Mouse (Mus musculus) forebrain, embryonic 14.5 days (tissue): Measurements from ENCODE around the gene Cchcr1. TPM values are rescaled to one million over a fixed set of nuclear protein-coding genes. Genes with fewer than 3 reads are reported as not detected.

Source experiments
- ATAC-seq: fragments of 200-750 bp; cut with Nextera tagmentation; 2 replicates; pipeline ENCODE4 v1.8.0; 2017; ENCODE audit warnings: mild to moderate bottlenecking, moderate library complexity
- DNase-seq: peaks from one replicate; pipeline ENCODE4 v3.0.0-alpha.2; 2015; ENCODE audit warnings: low spot score
- H3K27ac ChIP-seq: fragments of 300-500 bp; sonication (generic); 2 replicates; pipeline ENCODE4 v1.5.1; 2014; ENCODE audit warnings: low read depth, mild to moderate bottlenecking, control low read depth, low read length, moderate library complexity
- H3K27me3 ChIP-seq: fragments of 300-500 bp; sonication (generic); replicated peaks from 2 replicates; pipeline ENCODE4 v1.6.1; 2014; ENCODE audit warnings: low read length, control low read depth, mixed read lengths; ENCODE audit not compliant: control insufficient read depth, insufficient read depth
- H3K36me3 ChIP-seq: fragments of 300-500 bp; sonication (generic); 2 replicates; pipeline ENCODE4 v1.6.1; 2014; ENCODE audit warnings: low read length, control low read depth; ENCODE audit not compliant: control insufficient read depth, insufficient read depth
- H3K4me1 ChIP-seq: fragments of 300-500 bp; sonication (generic); 2 replicates; pipeline ENCODE4 v1.6.1; 2014; ENCODE audit warnings: antibody characterized with exemption, low read length, control low read depth; ENCODE audit not compliant: control insufficient read depth, insufficient read depth
- H3K4me2 ChIP-seq: fragments of 300-500 bp; sonication (generic); 2 replicates; pipeline ENCODE4 v1.6.1; 2014; ENCODE audit warnings: mild to moderate bottlenecking, control low read depth, low read length
- H3K4me3 ChIP-seq: fragments of 300-500 bp; sonication (generic); 2 replicates; pipeline ENCODE4 v1.5.1; 2014; ENCODE audit warnings: low read depth, low read length, control low read depth
- H3K9ac ChIP-seq: fragments of 300-500 bp; sonication (generic); 2 replicates; pipeline ENCODE4 v1.6.1; 2014; ENCODE audit warnings: mild to moderate bottlenecking, low read length, control low read depth, moderate library complexity
- H3K9me3 ChIP-seq: fragments of 300-500 bp; sonication (generic); replicated peaks from 2 replicates; pipeline ENCODE4 v1.6.1; 2016; ENCODE audit warnings: low read length, control low read depth, mixed read lengths; ENCODE audit not compliant: control insufficient read depth
- WGBS: fragments of 180-500 bp; shearing (Covaris S2); extraction: QIAGEN DNeasy Blood & Tissue Kit; methylation state at CpG from one replicate; pipeline ENCODE4 v1.1.7; 2014; 5-methylcytosine and 5-hydroxymethylcytosine counted together
- polyA plus RNA-seq: library from polyadenylated mRNA; unstranded; fragments of >200 nt; fragmentation: Nextera tagmentation; extraction: Ambion mirVana; gene quantifications from 2 replicates; pipeline ENCODE4 v1.2.1, GENCODE M21; 2014

The Cchcr1 gene
- polyA plus RNA-seq, 1 experiment from 2014 or later, result 4.7 TPM

GRCm38 (mm10) chr17:35556186-35556765 lies 39.4 kb downstream of the Cchcr1 start:
- no peaks in the 10 kb centered on the region for H3K4me1 ChIP-seq
- H3K4me3 ChIP-seq, result no peak overlapping the region
- no peaks in the 10 kb centered on the region for H3K27me3 ChIP-seq
- no peaks in the 10 kb centered on the region for H3K9me3 ChIP-seq
- H3K27ac ChIP-seq, result no peak overlapping the region
- no peak overlapping the region for H3K9ac ChIP-seq
- no peak for ATAC-seq
- no peak for DNase-seq
- H3K36me3 ChIP-seq, result no peaks in the 10 kb centered on the region
- no peak overlapping the region for H3K4me2 ChIP-seq
- 91% methylated on average over 13 of the region's 13 CpGs for WGBS

DNA sequence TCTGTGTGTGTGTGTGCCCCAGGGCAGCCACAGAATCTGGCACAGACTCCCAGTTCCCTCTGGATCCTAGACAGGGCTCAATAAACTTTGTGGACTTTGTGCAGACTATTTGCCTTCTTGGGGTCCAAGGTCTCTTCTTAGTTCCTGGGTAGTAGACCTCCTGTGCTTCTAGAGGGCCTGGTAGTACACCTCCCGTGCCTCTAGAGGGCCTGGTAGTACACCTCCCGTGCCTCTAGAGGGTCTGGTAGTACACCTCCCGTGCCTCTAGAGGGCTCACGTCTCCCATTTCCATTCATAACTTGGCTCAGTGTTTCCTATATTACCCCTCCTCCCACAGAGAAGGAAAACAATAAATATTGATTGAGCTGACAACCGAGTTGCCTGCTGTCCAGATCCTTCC lies 39.9 kb downstream of the Cchcr1 start:
- Histone ChIP-seq H3K4me3 (no peak overlapping the region), H3K9me3 (no peaks in the 10 kb centered on the region), H3K27me3 (no peaks in the 10 kb centered on the region), H3K4me2 (no peak overlapping the region), H3K4me1 (no peaks in the 10 kb centered on the region), H3K36me3 (no peaks in the 10 kb centered on the region), H3K9ac (no peak overlapping the region), H3K27ac (no peak overlapping the region)
- ATAC-seq (no peak), DNase-seq (peak; percentile 59)
- WGBS, result 30% methylated on average over 5 of the region's 5 CpGs

DNA sequence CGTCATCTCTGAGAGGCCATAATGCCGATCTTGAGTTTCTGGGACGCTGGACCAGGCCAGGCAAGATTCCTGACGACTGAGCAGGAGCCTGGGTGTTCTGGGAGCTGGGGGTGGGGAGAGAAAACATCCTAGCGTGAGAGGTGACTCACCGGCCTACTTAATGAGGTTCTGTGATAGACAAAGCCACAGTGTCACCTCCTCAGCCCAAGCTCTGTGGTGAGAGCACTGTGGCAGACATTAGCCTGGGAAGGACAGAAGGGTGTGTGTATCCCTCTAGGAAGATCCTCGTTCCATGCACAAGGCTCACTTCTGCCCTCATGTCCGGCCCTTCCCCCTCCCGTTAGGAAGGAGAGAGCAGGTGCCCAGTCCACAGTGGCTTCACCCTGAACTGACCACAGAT lies 40.5 kb downstream of the Cchcr1 start:
- Histone ChIP-seq H3K9me3 (no peaks in the 10 kb centered on the region), H3K9ac (no peak overlapping the region), H3K27me3 (no peaks in the 10 kb centered on the region), H3K27ac (no peak overlapping the region), H3K4me1 (no peaks in the 10 kb centered on the region), H3K4me3 (no peak overlapping the region), H3K4me2 (no peak overlapping the region), H3K36me3 (no peaks in the 10 kb centered on the region)
- WGBS, result 78% methylated on average over 9 of the region's 9 CpGs
- DNase-seq (no peak), ATAC-seq (no peak)

DNA sequence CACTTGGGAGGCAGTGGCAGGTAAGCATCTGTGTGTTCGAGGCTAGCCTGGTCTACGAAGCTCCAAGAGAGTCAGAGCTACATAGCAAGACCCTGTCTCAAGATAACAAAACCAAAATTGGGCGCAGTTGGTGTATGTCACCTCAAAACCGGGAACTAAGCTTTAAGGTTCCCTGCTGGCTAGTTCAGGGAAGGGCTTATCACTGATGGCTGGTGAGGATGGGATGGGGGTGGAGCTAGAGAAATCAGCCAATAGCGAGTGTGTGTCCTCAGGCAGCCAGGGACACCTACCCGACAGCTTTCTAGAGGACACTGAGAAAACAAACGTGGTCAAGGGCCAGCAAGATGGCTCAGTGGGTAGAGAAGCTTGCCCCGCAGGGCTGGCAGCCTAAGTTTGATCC lies 41.3 kb downstream of the Cchcr1 start:
- Histone ChIP-seq H3K9ac (no peak overlapping the region), H3K27ac (no peak overlapping the region), H3K4me2 (no peak overlapping the region), H3K4me3 (no peak overlapping the region), H3K9me3 (no peaks in the 10 kb centered on the region), H3K4me1 (no peaks in the 10 kb centered on the region), H3K27me3 (no peaks in the 10 kb centered on the region), H3K36me3 (no peaks in the 10 kb centered on the region)
- DNase-seq (no peak), ATAC-seq (no peak)
- 56% methylated on average over 8 of the region's 8 CpGs for WGBS

GRCm38 (mm10) chr17:35567150-35567549 lies 50.2 kb downstream of the Cchcr1 start, which contains the start of gene 2300002M23Rik:
2300002M23Rik (plus strand) TSS chr17:35567450.
- peaks cover 4% of the 10 kb centered on the region; the same call in 1 of the 2 replicates for H3K27me3 ChIP-seq
- no peaks in the 10 kb centered on the region for H3K9me3 ChIP-seq
- H3K4me1 ChIP-seq, result peaks cover 4% of the 10 kb centered on the region; the same call in 1 of the 2 replicates
- no peak within 1 kb of the TSS for H3K4me2 ChIP-seq
- H3K36me3 ChIP-seq, result no peaks in the 10 kb centered on the region
- H3K4me3 ChIP-seq, result no peak within 1 kb of the TSS
- 61% methylated on average over 3 of the region's 3 CpGs for WGBS
- no peak within 1 kb of the TSS for H3K27ac ChIP-seq
- no peak for DNase-seq
- ATAC-seq, result no peak
- H3K9ac ChIP-seq, result no peak within 1 kb of the TSS

DNA sequence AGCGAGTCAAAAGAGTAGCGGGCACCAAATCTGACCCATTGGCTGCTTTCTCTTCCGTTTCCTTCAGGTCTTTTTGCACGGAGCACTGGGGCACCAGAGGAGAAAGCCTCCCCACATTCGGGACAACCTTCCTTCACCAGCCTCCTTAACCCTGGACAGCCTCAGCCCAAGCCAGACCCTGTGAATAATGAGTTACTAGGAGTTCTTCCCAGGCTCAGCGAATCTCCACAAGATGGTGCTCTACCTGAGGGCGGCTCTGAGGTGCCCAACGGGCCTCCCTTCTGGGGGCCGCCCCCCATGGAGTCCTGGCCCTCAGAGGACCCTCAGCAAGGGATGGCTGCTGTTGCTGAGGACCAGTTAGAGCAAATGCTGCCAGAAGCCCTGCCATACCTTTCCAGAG lies 50.9 kb downstream of the Cchcr1 start:
- H3K4me3 ChIP-seq, result no peak overlapping the region
- H3K9me3 ChIP-seq, result no peaks in the 10 kb centered on the region
- no peak overlapping the region for H3K9ac ChIP-seq
- no peak overlapping the region for H3K4me2 ChIP-seq
- peaks cover 4% of the 10 kb centered on the region; the same call in 1 of the 2 replicates for H3K4me1 ChIP-seq
- no peaks in the 10 kb centered on the region for H3K36me3 ChIP-seq
- 26% methylated on average over 9 of the region's 9 CpGs for WGBS
- H3K27me3 ChIP-seq, result peaks cover 4% of the 10 kb centered on the region; the same call in 1 of the 2 replicates
- H3K27ac ChIP-seq, result no peak overlapping the region
- DNase-seq (no peak), ATAC-seq (no peak)

DNA sequence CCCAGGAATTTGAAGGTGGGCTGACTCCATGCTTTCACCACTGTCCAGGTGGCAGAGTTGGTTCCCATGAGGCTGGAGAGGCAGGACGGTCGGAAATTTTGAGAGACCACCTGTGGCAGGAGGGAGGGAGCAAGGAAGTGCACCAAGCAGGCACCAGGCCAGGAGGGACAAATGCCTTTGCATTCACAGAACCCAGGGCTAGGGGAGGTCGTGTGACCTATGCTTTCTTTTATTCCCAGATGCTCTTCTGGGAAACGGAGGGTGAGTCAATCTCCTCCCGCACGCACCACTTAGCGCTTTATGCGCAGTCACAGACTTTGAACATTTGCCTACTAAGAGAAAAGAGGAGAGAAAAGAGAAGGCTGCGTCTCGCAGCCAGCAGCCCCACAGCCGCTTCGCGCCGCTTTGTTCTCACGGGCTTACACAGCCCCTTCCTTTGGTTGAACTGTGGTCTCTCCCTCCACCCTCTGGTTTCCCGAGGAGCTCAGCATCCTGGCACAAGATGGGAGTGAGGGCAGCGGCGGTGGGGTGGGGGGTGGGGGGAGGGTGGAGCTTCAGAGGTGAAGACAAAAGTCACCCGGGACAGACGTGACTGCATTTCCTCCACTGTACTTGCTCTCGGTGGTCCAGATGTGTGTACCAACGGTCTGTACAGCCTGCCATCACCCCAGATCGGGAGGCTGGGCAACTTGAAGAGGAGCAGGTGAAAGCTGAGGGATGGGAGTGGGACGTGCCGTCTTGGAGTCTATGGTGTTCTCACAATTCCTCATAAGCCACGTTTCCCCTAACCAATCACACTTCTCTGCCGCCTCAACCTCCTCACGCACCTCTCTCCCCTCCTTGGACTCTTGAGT lies 52.4 kb downstream of the Cchcr1 start:
- Histone ChIP-seq H3K9me3 (no peaks in the 10 kb centered on the region), H3K4me1 (peaks cover 4% of the 10 kb centered on the region; the same call in 1 of the 2 replicates), H3K4me2 (peak overlapping the region; percentile 56), H3K27me3 (peaks cover 4% of the 10 kb centered on the region; the same call in 1 of the 2 replicates), H3K27ac (no peak overlapping the region), H3K36me3 (no peaks in the 10 kb centered on the region), H3K4me3 (peak overlapping the region; percentile 8), H3K9ac (peak overlapping the region; percentile 22)
- DNase-seq (peak; percentile 56), ATAC-seq (peak; percentile 57; the same call in 1 of the 2 replicates)
- 2% methylated on average over 28 of the region's 28 CpGs for WGBS

DNA sequence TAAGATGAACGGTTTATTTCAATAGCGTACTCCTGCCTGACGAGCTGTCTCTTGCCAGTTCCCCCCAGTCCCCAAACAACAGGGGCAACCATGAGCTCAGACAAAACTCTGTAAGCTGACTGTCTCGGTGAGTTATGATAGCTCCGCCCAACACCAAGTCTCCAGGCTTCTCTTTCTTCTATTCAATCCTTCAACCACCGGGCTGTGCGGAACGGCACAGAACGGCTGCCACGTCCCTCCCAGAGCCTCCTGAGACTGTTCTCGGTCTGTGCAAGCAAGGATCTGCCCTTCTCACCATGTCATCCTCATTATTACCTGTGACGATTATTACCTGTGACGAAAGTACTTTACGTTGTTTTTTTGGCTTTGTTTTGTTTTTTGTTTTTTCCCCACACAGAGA lies 53.9 kb downstream of the Cchcr1 start:
- 75% methylated on average over 14 of the region's 14 CpGs for WGBS
- Histone ChIP-seq H3K4me1 (peaks cover 4% of the 10 kb centered on the region; the same call in 1 of the 2 replicates), H3K27ac (no peak overlapping the region), H3K9ac (no peak overlapping the region), H3K4me3 (no peak overlapping the region), H3K9me3 (no peaks in the 10 kb centered on the region), H3K36me3 (no peaks in the 10 kb centered on the region), H3K27me3 (peaks cover 4% of the 10 kb centered on the region; the same call in 1 of the 2 replicates), H3K4me2 (no peak overlapping the region)
- ATAC-seq (no peak), DNase-seq (no peak)

GRCm38 (mm10) chr17:35571477-35571876 lies 54.6 kb downstream of the Cchcr1 start:
- ATAC-seq (no peak), DNase-seq (no peak)
- H3K4me3 ChIP-seq, result no peak overlapping the region
- no peaks in the 10 kb centered on the region for H3K9me3 ChIP-seq
- H3K4me1 ChIP-seq, result peaks cover 4% of the 10 kb centered on the region; the same call in 1 of the 2 replicates
- no peak overlapping the region for H3K4me2 ChIP-seq
- peaks cover 4% of the 10 kb centered on the region; the same call in 1 of the 2 replicates for H3K27me3 ChIP-seq
- no peak overlapping the region for H3K9ac ChIP-seq
- H3K27ac ChIP-seq, result no peak overlapping the region
- no peaks in the 10 kb centered on the region for H3K36me3 ChIP-seq
- WGBS, result 94% methylated on average over 7 of the region's 7 CpGs
